Mouse (Mus musculus): ENCODE measurements at regions not wholly inside any gene's neighbourhood (a gene's known extent, or its start where the extent isn't known, plus 50 kb on each side); places are given as distances from the start of the nearest gene placed in this dataset.

- TF ChIP-seq CTCF (IDR thresholded peaks at IDR 0.05; ENCODE audit: low read depth, low read length) (no peak), POLR2A (IDR thresholded peaks at IDR 0.05; ENCODE audit: extremely low read depth, insufficient read depth, low read length) (no peak)
Observed at GRCm38 (mm10) chr19:28192248-28192647, 181.3 kb upstream of the Rfx3 start.
